Mouse (Mus musculus) CH12.LX (cell line): ENCODE measurements around the gene Cryab. TPM values are rescaled to one million over a fixed set of nuclear protein-coding genes. Genes with fewer than 3 reads are reported as not detected.

Source experiments
- DNase-seq: peaks from one replicate; pipeline ENCODE4 v3.0.0-alpha.2; 2013; ENCODE audit errors: extremely low read depth
- H3K27ac ChIP-seq: 2 replicates; pipeline ENCODE4 v1.5.1; 2012; ENCODE audit warnings: low read depth, mild to moderate bottlenecking, control low read depth, moderate library complexity; ENCODE audit not compliant: insufficient read depth
- H3K27me3 ChIP-seq: replicated peaks from 2 replicates; pipeline ENCODE3; 2012; ENCODE audit warnings: inconsistent platforms
- H3K36me3 ChIP-seq, 2 experiments: replicated peaks in 1 of 2; 2 replicates each; pipeline versions ENCODE3 to v1.6.1; 2012; ENCODE audit warnings: inconsistent platforms in 1 of 2, low read length in 1 of 2, mild to moderate bottlenecking in 1 of 2, mixed read lengths in 1 of 2, moderate library complexity in 1 of 2; ENCODE audit not compliant: control insufficient read depth in 1 of 2, insufficient read depth in 1 of 2
- H3K4me1 ChIP-seq, 2 experiments: 2 replicates each; pipeline ENCODE4 v1.6.1; 2012; ENCODE audit warnings: inconsistent platforms in 1 of 2, moderate library complexity in 1 of 2; ENCODE audit not compliant: insufficient read depth in 2 of 2, control insufficient read depth in 1 of 2
- H3K4me2 ChIP-seq: 2 replicates; pipeline ENCODE4 v1.6.1; 2012; ENCODE audit warnings: low read depth, mild to moderate bottlenecking, control low read depth; ENCODE audit not compliant: poor library complexity, insufficient read depth, severe bottlenecking
- H3K4me3 ChIP-seq, 3 experiments: fragments of 150-350 bp in 1 of 3; sonication (generic) in 1 of 3; replicated peaks in 1 of 3; 2 replicates each; pipeline versions ENCODE3 to v1.5.1; 2011 to 2012; ENCODE audit warnings: low read depth in 2 of 3, low read length in 2 of 3, mild to moderate bottlenecking in 2 of 3, moderate library complexity in 2 of 3, control low read depth in 1 of 3, improper control_type of control experiment in 1 of 3, inconsistent platforms in 1 of 3, mixed read lengths in 1 of 3; ENCODE audit not compliant: poor library complexity in 1 of 3
- H3K79me2 ChIP-seq: replicated peaks from 2 replicates; pipeline ENCODE4 v1.6.1; 2012; ENCODE audit warnings: mild to moderate bottlenecking, moderate library complexity; ENCODE audit not compliant: control insufficient read depth, poor library complexity, insufficient read depth, severe bottlenecking; ENCODE audit errors: extremely low read depth
- H3K9ac ChIP-seq: 2 replicates; pipeline ENCODE4 v1.6.1; 2012; ENCODE audit warnings: low read depth, mild to moderate bottlenecking, control low read depth, moderate library complexity; ENCODE audit not compliant: insufficient read depth
- H3K9me3 ChIP-seq: replicated peaks from 2 replicates; pipeline ENCODE3; 2012; ENCODE audit warnings: low read length, inconsistent platforms, mixed read lengths
- CHD1 ChIP-seq: IDR thresholded peaks from 2 replicates; pipeline ENCODE4 v1.6.1; 2012; ENCODE audit warnings: low read depth, low read length, improper control_type of control experiment, inconsistent platforms
- CHD2 ChIP-seq: IDR thresholded peaks from 2 replicates; pipeline ENCODE4 v1.6.1; 2011; ENCODE audit warnings: low read length, improper control_type of control experiment
- ETS1 ChIP-seq: conservative IDR thresholded peaks from 2 replicates; pipeline ENCODE4 v1.6.1; 2012; ENCODE audit warnings: low read depth, mild to moderate bottlenecking, inconsistent platforms, low read length, improper control_type of control experiment, moderate library complexity
- JUN ChIP-seq: IDR thresholded peaks from 2 replicates; pipeline ENCODE4 v1.6.1; 2011; ENCODE audit warnings: low read depth, mild to moderate bottlenecking, low read length, improper control_type of control experiment, moderate library complexity; ENCODE audit not compliant: insufficient read depth
- KAT2A ChIP-seq: IDR thresholded peaks from 2 replicates; pipeline ENCODE4 v1.6.1; 2012; ENCODE audit warnings: low read length, improper control_type of control experiment, inconsistent platforms; ENCODE audit not compliant: insufficient replicate concordance
- MAX ChIP-seq: IDR thresholded peaks from 2 replicates; pipeline ENCODE4 v1.6.1; 2011; ENCODE audit warnings: low read length, improper control_type of control experiment
- MAZ ChIP-seq: IDR thresholded peaks from 2 replicates; pipeline ENCODE4 v1.6.1; 2012; ENCODE audit warnings: low read depth, mild to moderate bottlenecking, inconsistent platforms, low read length, improper control_type of control experiment, moderate library complexity
- MEF2A ChIP-seq: IDR thresholded peaks from 2 replicates; pipeline ENCODE4 v1.6.1; 2014; ENCODE audit warnings: low read depth, mild to moderate bottlenecking, inconsistent platforms, low read length, improper control_type of control experiment, borderline replicate concordance
- MYC ChIP-seq: IDR thresholded peaks from 2 replicates; pipeline ENCODE4 v1.6.1; 2011; ENCODE audit warnings: low read depth, mild to moderate bottlenecking, improper control_type of control experiment, low read length
- PAX5 ChIP-seq: IDR thresholded peaks from 2 replicates; pipeline ENCODE4 v1.6.1; 2012; ENCODE audit warnings: low read length, inconsistent platforms, mixed read lengths
- POLR2A ChIP-seq: IDR thresholded peaks from 2 replicates; pipeline ENCODE4 v1.6.1; 2011; ENCODE audit warnings: low read depth, mild to moderate bottlenecking, improper control_type of control experiment, low read length
- POLR2AphosphoS2 ChIP-seq: IDR thresholded peaks from 2 replicates; pipeline ENCODE4 v1.6.1; 2011; ENCODE audit warnings: low read depth, low read length, improper control_type of control experiment
- RAD21 ChIP-seq: IDR thresholded peaks from 2 replicates; pipeline ENCODE4 v1.6.1; 2011; ENCODE audit warnings: low read depth, mild to moderate bottlenecking, low read length, improper control_type of control experiment, moderate library complexity
- TCF12 ChIP-seq: IDR thresholded peaks from 2 replicates; pipeline ENCODE4 v1.6.1; 2014; ENCODE audit warnings: low read depth, mild to moderate bottlenecking, inconsistent platforms, low read length, improper control_type of control experiment
- USF2 ChIP-seq: conservative IDR thresholded peaks from 2 replicates; pipeline ENCODE4 v1.6.1; 2011; ENCODE audit warnings: low read depth, low read length, improper control_type of control experiment
- ZKSCAN1 ChIP-seq: IDR thresholded peaks from 2 replicates; pipeline ENCODE4 v1.6.1; 2012; ENCODE audit warnings: low read depth, inconsistent platforms, low read length, improper control_type of control experiment, borderline replicate concordance
- ZMIZ1 ChIP-seq: IDR thresholded peaks from 2 replicates; pipeline ENCODE4 v1.6.1; 2012; ENCODE audit warnings: low read depth, mild to moderate bottlenecking, inconsistent platforms, low read length, improper control_type of control experiment
- ZNF384 ChIP-seq: IDR thresholded peaks from 2 replicates; pipeline ENCODE4 v1.6.1; 2012; ENCODE audit warnings: low read depth, low read length, improper control_type of control experiment, inconsistent platforms
- dilution Hi-C: fragments of 300-500 bp; cut with MboI; formaldehyde crosslinking; loops from 2 replicates; pipeline ENCODE4 v1.14.3; 2020; ENCODE audit warnings: low sequenced_read_pairs; ENCODE audit not compliant: extremely low pct_unique_long_range_greater_than_20kb, extremely low pct_ligation_motif_present
- in situ Hi-C: fragments of 300-500 bp; cut with MboI; formaldehyde crosslinking; loops from 3 replicates; pipeline ENCODE4 v1.14.3; 2019; ENCODE audit warnings: low sequenced_read_pairs, low pct_ligation_motif_present, low pct_unique_long_range_greater_than_20kb, mixed read lengths
- polyA plus RNA-seq: library from polyadenylated mRNA; unstranded; fragments of >175 nt; gene quantifications from 2 replicates; pipeline ENCODE4 v1.2.1, GENCODE M21; 2012; ENCODE audit warnings: low read depth; ENCODE audit not compliant: insufficient read length
- total RNA-seq, 2 experiments: library from RNA; depleted of rRNA; stranded (reverse); fragments of 300-350 nt in 1 of 2; fragments of >200 nt in 1 of 2; gene quantifications; 2 replicates each; pipeline ENCODE4 v1.2.3; 2012 to 2014

Gene Cryab
- not detected in 2 replicates for total RNA-seq (2012; rRNA removed)
- not detected in 2 replicates for total RNA-seq (2014; rRNA removed)
- not detected in 2 replicates for polyA plus RNA-seq

GRCm38 (mm10) chr9:50751323-50751722 lies at the start of gene Cryab:
TSS of gene Cryab (plus strand) at chr9:50751325.
- no peak for DNase-seq
- H3K4me3 ChIP-seq = no peak within 1 kb of the TSS
- peaks cover 18% of the 10 kb centered on the region for H3K27me3 ChIP-seq
- no peak within 1 kb of the TSS for H3K27ac ChIP-seq
- no peaks in the 10 kb centered on the region for H3K4me1 ChIP-seq
- H3K36me3 ChIP-seq = no peaks in the 10 kb centered on the region
- H3K4me2 ChIP-seq = no peak within 1 kb of the TSS
- TF ChIP-seq ZNF384 (no peak), POLR2AphosphoS2 (no peak), MEF2A (no peak), KAT2A (no peak), MAX (no peak), POLR2A (no peak), JUN (no peak), CHD2 (no peak), ZKSCAN1 (no peak), MAZ (no peak), PAX5 (no peak), RAD21 (no peak), ETS1 (no peak), CHD1 (no peak), USF2 (no peak), MYC (no peak)
- TF ChIP-seq, all 38 proteins: peak for 0
- H3K79me2 ChIP-seq = no peaks in the 10 kb centered on the region
- H3K9me3 ChIP-seq = no peaks in the 10 kb centered on the region
- dilution Hi-C loops (no loop called here), in situ Hi-C loops (no loop called here)
- H3K9ac ChIP-seq = no peak within 1 kb of the TSS

GRCm38 (mm10) chr9:50704907-50705306 lies 46.2 kb upstream of the Cryab start:
- H3K9ac ChIP-seq = no peak overlapping the region
- H3K79me2 ChIP-seq = no peaks in the 10 kb centered on the region
- H3K4me3 ChIP-seq = no peak overlapping the region
- dilution Hi-C loops (no loop called here), in situ Hi-C loops (no loop called here)
- TF ChIP-seq ZMIZ1 (no peak), TCF12 (no peak)
- no peak overlapping the region for H3K4me2 ChIP-seq
- H3K9me3 ChIP-seq = no peaks in the 10 kb centered on the region
- H3K36me3 ChIP-seq = no peaks in the 10 kb centered on the region
- H3K4me1 ChIP-seq = no peaks in the 10 kb centered on the region
- H3K27me3 ChIP-seq = peaks cover 16% of the 10 kb centered on the region
- no peak overlapping the region for H3K27ac ChIP-seq
- no peak for DNase-seq
